Mouse (Mus musculus) gastrocnemius, postnatal 14 days (tissue): ENCODE results near the gene Atp5c1. TPM values are rescaled to one million over a fixed set of nuclear protein-coding genes. Genes with fewer than 3 reads are reported as not detected.
A peak's percentile ranks its signal among the peaks of the same experiment; 100 is the strongest.

ENCODE experiments used
- DNase-seq: peaks from one replicate; pipeline ENCODE4 v3.0.0; 2021; ENCODE audit warnings: mixed read lengths
- intact Hi-C: fragments of 180-260 bp; cut with DNase I; formaldehyde crosslinking; loops from one replicate; pipeline ENCODE4 v1.15.1; 2025; ENCODE audit warnings: low total_unique reads
- long read RNA-seq, 2 experiments: library from polyadenylated mRNA; stranded (forward); transcript quantifications; one replicate each; pipeline ENCODE4 v2.0.0; 2021
- total RNA-seq, 2 experiments: library from RNA; stranded (reverse); gene quantifications; 2 replicates each; pipeline ENCODE4 v1.2.3; 2021

Gene Atp5c1
- 100 to 1,000 TPM; 725 to 812 TPM for total RNA-seq
- long read RNA-seq, experiment 1, transcript Atp5c1-201 (9 exons, 1,060 nt): major isoform, 982 of 1,095 reads
- long read RNA-seq, experiment 1, transcript Atp5c1-203 (10 exons, 1,166 nt): minor isoform, 31 of 1,095 reads
- long read RNA-seq, experiment 1, partial matches to known transcripts: 70 of 1,095 reads
- long read RNA-seq, experiment 1, other reads (novel, unspliced or antisense): 12 of 1,095 reads
- long read RNA-seq, experiment 2, transcript Atp5c1-203 (10 exons, 1,166 nt): minor isoform, 36 of 1,185 reads
- long read RNA-seq, experiment 2, transcript Atp5c1-201 (9 exons, 1,060 nt): major isoform, 1,055 of 1,185 reads
- long read RNA-seq, experiment 2, partial matches to known transcripts: 71 of 1,185 reads
- long read RNA-seq, experiment 2, other reads (novel, unspliced or antisense): 23 of 1,185 reads

- intact Hi-C loops: no loop called here
- peak; percentile 98 for DNase-seq
Measured at GRCm38 (mm10) chr2:10080310-10081010, at the start of gene Atp5c1, which contains the start of gene Kin. Gene Atp5c1, minus strand, starts transcription at chr2:10080510. Gene Kin, plus strand, starts transcription at chr2:10080593.

GRCm38 (mm10) chr2:10128571-10128970 lies 48.3 kb upstream of the Atp5c1 start:
- intact Hi-C loops: no loop called here
- no peak for DNase-seq

- no peak for DNase-seq
- intact Hi-C loops: no loop called here
Measured at GRCm38 (mm10) chr2:10127471-10127870, 47.2 kb upstream of the Atp5c1 start.

- intact Hi-C loops: no loop called here
- DNase-seq: no peak
Measured at GRCm38 (mm10) chr2:10126122-10126521, 45.8 kb upstream of the Atp5c1 start.

- intact Hi-C loops: no loop called here
- DNase-seq: no peak
Measured at GRCm38 (mm10) chr2:10121826-10122225, 41.5 kb upstream of the Atp5c1 start.

- no peak for DNase-seq
- intact Hi-C loops: no loop called here
Measured at GRCm38 (mm10) chr2:10119276-10119675, 39.0 kb upstream of the Atp5c1 start.

- intact Hi-C loops: no loop called here
- DNase-seq: no peak
Measured at GRCm38 (mm10) chr2:10118751-10119150, 38.4 kb upstream of the Atp5c1 start.

- DNase-seq: no peak
- intact Hi-C loops: no loop called here
Measured at GRCm38 (mm10) chr2:10108535-10109189, 28.4 kb upstream of the Atp5c1 start.

- intact Hi-C loops: loop anchor here (2.0 to 5.0 kb wide), 2 partner anchors 41 to 188 kb away; no protein-coding TSS in a partner anchor
- peak; percentile 45 for DNase-seq
Measured at GRCm38 (mm10) chr2:10101180-10101579, 20.9 kb upstream of the Atp5c1 start.

GRCm38 (mm10) chr2:10100471-10100870 lies 20.2 kb upstream of the Atp5c1 start:
- DNase-seq: no peak
- intact Hi-C loops: loop anchor here (2.0 to 5.0 kb wide), 2 partner anchors 42 to 188 kb away; no protein-coding TSS in a partner anchor

- intact Hi-C loops: no loop called here
- DNase-seq: no peak
Measured at GRCm38 (mm10) chr2:10098598-10099215, 18.4 kb upstream of the Atp5c1 start.

GRCm38 (mm10) chr2:10094327-10095100 lies 14.2 kb upstream of the Atp5c1 start:
- intact Hi-C loops: no loop called here

GRCm38 (mm10) chr2:10087256-10087850 lies 7.0 kb upstream of the Atp5c1 start:
- intact Hi-C loops: no loop called here
- DNase-seq: no peak

More at GRCm38 (mm10) chr2:10094327-10095100, 14.2 kb upstream of the Atp5c1 start:
- DNase-seq: no peak

- intact Hi-C loops: no loop called here
- no peak for DNase-seq
Measured at GRCm38 (mm10) chr2:10082737-10083136, 2.4 kb upstream of the Atp5c1 start.

- intact Hi-C loops: no loop called here
- no peak for DNase-seq
Measured at GRCm38 (mm10) chr2:10081453-10082080, 1.3 kb upstream of the Atp5c1 start.

GRCm38 (mm10) chr2:10079745-10080309 lies 483 bp downstream of the Atp5c1 start:
- intact Hi-C loops: no loop called here

GRCm38 (mm10) chr2:10076675-10077074 lies 3.6 kb downstream of the Atp5c1 start:
- DNase-seq: no peak
- intact Hi-C loops: no loop called here

More at GRCm38 (mm10) chr2:10079745-10080309, 483 bp downstream of the Atp5c1 start:
- no peak for DNase-seq

GRCm38 (mm10) chr2:10074470-10074869 lies 5.8 kb downstream of the Atp5c1 start:
- intact Hi-C loops: no loop called here
- no peak for DNase-seq
